Mouse (Mus musculus) hematopoietic multipotent progenitor cell, adult 10-12 weeks (in vitro differentiated cells): ENCODE measurements around the gene Cp. TPM values are rescaled to one million over a fixed set of nuclear protein-coding genes. Genes with fewer than 3 reads are reported as not detected.

Experiments used
- polyA plus RNA-seq: library from polyadenylated mRNA; stranded (reverse); fragments of >175 nt; gene quantifications from 2 replicates; pipeline ENCODE4 v1.2.3, GENCODE M21; 2012; ENCODE audit warnings: low replicate concordance

The Cp gene
- 0.08 TPM in 1 of 2 replicates, not detected in the other for polyA plus RNA-seq

DNA sequence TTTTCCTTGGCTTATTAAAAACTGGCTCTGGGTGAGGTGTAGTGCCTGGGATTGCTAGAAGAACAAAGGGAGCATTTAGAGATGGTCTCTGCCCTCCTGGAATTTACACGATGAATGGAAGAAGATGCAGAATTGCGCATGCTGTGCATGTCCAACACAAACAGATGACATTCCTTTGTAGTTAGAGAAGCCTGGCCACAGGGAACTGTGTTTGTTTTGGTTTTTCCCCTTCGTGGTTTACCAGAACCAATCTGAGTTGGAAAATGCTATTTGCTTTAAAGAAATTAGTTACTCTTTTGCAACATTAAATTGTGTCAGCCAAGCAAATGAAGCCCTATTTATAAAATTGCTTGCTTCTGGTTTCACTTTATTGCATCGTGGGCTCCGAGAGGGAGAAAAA lies at the start of gene Cp:
Gene Cp (plus strand): TSS at position 170 of the 400 bp plus-strand sequence.

GRCm38 (mm10) chr3:20034719-20035404 lies 78.0 kb downstream of the Cp start, which contains the start of gene Hps3:
TSS of gene Hps3 (minus strand) at chr3:20035315.

GRCm38 (mm10) chr3:20057306-20058196 lies 100.7 kb downstream of the Cp start, which contains the start of gene Hltf:
TSS of gene Hltf (plus strand) at chr3:20057811.

Other genes with a start within 250 kb of the Cp start
- gene Hps3, start 78.3 kb downstream of the Cp start, polyA plus RNA-seq: 50.2 and 86.2 TPM in 2 replicates
- gene Hltf, start 100.8 kb downstream of the Cp start, polyA plus RNA-seq: 29.5 and 31.1 TPM in 2 replicates
- 7.7 and 8.3 TPM in 2 replicates for gene Gyg, start 198.3 kb downstream of the Cp start, polyA plus RNA-seq